Mouse (Mus musculus) stomach, postnatal 0 days (tissue): Measurements from ENCODE around the gene Mvp. TPM values are rescaled to one million over a fixed set of nuclear protein-coding genes. Genes with fewer than 3 reads are reported as not detected.
A peak's percentile ranks its signal among the peaks of the same experiment; 100 is the strongest.

Experiments used
- ATAC-seq: fragments of 200-750 bp; cut with Nextera tagmentation; 2 replicates; pipeline ENCODE4 v1.8.0; 2017; ENCODE audit not compliant: low FRiP score, low TSS enrichment
- DNase-seq: peaks from one replicate; pipeline ENCODE4 v3.0.0-alpha.2; 2016; ENCODE audit warnings: low spot score
- H3K27ac ChIP-seq: fragments of 300-500 bp; sonication (generic); replicated peaks from 2 replicates; pipeline ENCODE4 v1.5.1; 2014; ENCODE audit warnings: mild to moderate bottlenecking, control low read depth
- H3K27me3 ChIP-seq: fragments of 300-500 bp; sonication (generic); 2 replicates; pipeline ENCODE4 v1.6.1; 2014; ENCODE audit warnings: low read length; ENCODE audit not compliant: control insufficient read depth, insufficient read depth
- H3K36me3 ChIP-seq: fragments of 300-500 bp; sonication (generic); 2 replicates; pipeline ENCODE4 v1.6.1; 2014; ENCODE audit warnings: low read length, mixed read lengths; ENCODE audit not compliant: control insufficient read depth, insufficient read depth
- H3K4me1 ChIP-seq: fragments of 300-500 bp; sonication (generic); replicated peaks from 2 replicates; pipeline ENCODE4 v1.6.1; 2014; ENCODE audit warnings: antibody characterized with exemption; ENCODE audit not compliant: control insufficient read depth, insufficient read depth
- H3K4me2 ChIP-seq: fragments of 300-500 bp; sonication (generic); replicated peaks from 2 replicates; pipeline ENCODE4 v1.6.1; 2014; ENCODE audit warnings: low read depth, mild to moderate bottlenecking, control low read depth, moderate library complexity
- H3K4me3 ChIP-seq: fragments of 300-500 bp; sonication (generic); 2 replicates; pipeline ENCODE4 v1.5.1; 2014; ENCODE audit warnings: low read depth, low read length, control low read depth
- H3K9ac ChIP-seq: fragments of 300-500 bp; sonication (generic); 2 replicates; pipeline ENCODE4 v1.6.1; 2014; ENCODE audit warnings: mild to moderate bottlenecking, low read length, control low read depth, mixed read lengths
- H3K9me3 ChIP-seq: fragments of 300-500 bp; sonication (generic); 2 replicates; pipeline ENCODE4 v1.6.1; 2016; ENCODE audit warnings: low read length; ENCODE audit not compliant: control insufficient read depth
- CTCF ChIP-seq: IDR thresholded peaks from 2 replicates; pipeline ENCODE4 v1.5.1; 2016; ENCODE audit warnings: antibody characterized with exemption, low read depth, mild to moderate bottlenecking, moderate library complexity
- EP300 ChIP-seq: optimal IDR thresholded peaks from 2 replicates; pipeline ENCODE3; 2016; ENCODE audit warnings: antibody characterized with exemption
- WGBS: fragments of 180-500 bp; shearing (Covaris S2); extraction: QIAGEN DNeasy Blood & Tissue Kit; methylation state at CpG from one replicate; pipeline ENCODE4 v1.1.7; 2014; 5-methylcytosine and 5-hydroxymethylcytosine counted together
- polyA plus RNA-seq: library from polyadenylated mRNA; unstranded; fragments of >200 nt; fragmentation: Nextera tagmentation; extraction: Ambion mirVana; gene quantifications from 2 replicates; pipeline ENCODE4 v1.2.1, GENCODE M21; 2015

Gene Mvp
- polyA plus RNA-seq, 1 experiment from 2014 or later, result 50.0 TPM

GRCm38 (mm10) chr7:127008239-127009019 lies 6.0 kb downstream of the Mvp start:
- Histone ChIP-seq H3K4me1 (0 out of 2 replicates have a peak, but pooled peaks cover 10% of the 10 kb centered on the region), H3K9ac (peak overlapping the region; percentile 19), H3K27me3 (no peaks in the 10 kb centered on the region), H3K36me3 (no peaks in the 10 kb centered on the region), H3K4me3 (no peak overlapping the region), H3K4me2 (peak overlapping the region; percentile 2; the same call in 1 of the 2 replicates), H3K9me3 (no peaks in the 10 kb centered on the region), H3K27ac (peak overlapping the region; percentile 92)
- 22% methylated on average over 9 of the region's 9 CpGs for WGBS
- DNase-seq (peak; percentile 86), ATAC-seq (peak; percentile 94)
- TF ChIP-seq EP300 (peak; percentile 50), CTCF (no peak)

DNA sequence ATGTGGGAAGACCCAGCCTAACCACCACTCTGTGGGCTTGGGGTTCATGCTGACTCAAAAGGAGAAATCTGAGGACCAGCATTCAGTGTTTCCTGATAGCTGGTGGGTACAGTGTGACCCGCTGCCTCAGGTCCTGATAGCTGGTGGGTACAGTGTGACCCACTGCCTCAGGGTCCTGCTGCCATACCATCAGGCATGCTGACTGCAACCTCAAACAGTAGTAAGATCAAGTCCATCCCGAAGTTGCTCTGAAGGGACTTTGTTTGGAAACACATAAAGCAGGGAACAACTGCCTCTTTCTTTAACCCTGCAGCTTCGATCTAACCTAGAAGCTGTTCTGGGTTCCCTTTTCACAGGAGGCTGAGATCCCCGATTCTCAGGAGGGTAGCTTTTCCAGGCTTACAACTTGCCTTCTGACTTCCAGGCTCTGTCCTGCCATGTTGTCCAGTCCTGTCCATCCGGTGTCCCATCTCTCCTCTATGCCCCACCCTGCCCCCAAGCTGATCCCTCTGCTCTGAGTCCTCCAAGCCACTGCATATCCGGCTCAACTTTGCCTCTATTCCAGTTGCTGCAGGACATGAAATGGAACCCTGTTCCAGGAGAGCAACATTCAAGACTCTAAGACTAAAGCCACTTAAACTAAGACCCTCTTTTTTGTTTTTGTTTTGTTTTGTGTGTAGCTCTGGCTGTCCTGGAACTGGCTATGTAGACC lies 7.0 kb downstream of the Mvp start:
- ATAC-seq (no peak), DNase-seq (no peak)
- no peak overlapping the region for H3K4me2 ChIP-seq
- H3K4me1 ChIP-seq, result 0 out of 2 replicates have a peak, but pooled peaks cover 10% of the 10 kb centered on the region
- no peaks in the 10 kb centered on the region for H3K27me3 ChIP-seq
- no peaks in the 10 kb centered on the region for H3K9me3 ChIP-seq
- WGBS, result 83% methylated on average over 6 of the region's 6 CpGs
- H3K4me3 ChIP-seq, result no peak overlapping the region
- no peak overlapping the region for H3K9ac ChIP-seq
- TF ChIP-seq CTCF (no peak), EP300 (no peak)
- H3K36me3 ChIP-seq, result no peaks in the 10 kb centered on the region
- peak overlapping the region; percentile 92; the same call in 1 of the 2 replicates for H3K27ac ChIP-seq

DNA sequence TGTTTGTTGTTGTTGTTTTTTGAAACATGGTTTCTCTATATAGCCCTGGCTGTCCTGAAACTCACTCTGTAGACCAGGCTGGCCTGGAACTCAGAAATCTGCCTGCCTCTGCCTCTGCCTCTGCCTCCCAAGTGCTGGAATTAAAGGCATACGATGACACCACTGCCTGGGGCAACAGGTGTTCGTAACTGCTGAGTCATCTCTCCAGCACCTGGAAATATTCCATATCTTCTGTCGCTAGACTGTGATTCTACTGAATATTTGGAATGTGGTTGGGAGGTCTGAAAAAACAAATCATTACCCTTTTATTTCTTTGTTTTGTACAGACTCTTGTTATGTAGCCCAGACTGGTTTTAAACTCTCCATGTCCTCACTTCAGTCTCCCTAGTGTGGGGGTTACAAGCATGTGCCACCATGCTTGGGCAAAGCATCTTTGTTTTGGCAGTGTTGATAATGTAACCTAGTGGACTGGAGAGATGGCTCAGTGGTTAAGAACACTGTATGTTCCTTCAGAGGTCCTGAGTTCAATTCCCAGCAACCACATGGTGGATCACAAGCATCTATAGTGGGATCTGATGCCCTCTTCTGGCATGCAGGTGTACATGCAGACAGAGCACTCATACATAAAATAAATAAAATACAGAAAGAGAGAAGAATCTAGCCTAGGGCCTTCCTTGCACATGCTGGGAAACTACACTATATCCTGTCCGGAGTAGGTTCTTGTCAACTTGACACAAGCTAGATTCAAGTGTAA lies 10.1 kb downstream of the Mvp start:
- Histone ChIP-seq H3K9ac (no peak overlapping the region), H3K27me3 (no peaks in the 10 kb centered on the region), H3K4me2 (no peak overlapping the region), H3K4me3 (no peak overlapping the region), H3K9me3 (no peaks in the 10 kb centered on the region), H3K36me3 (no peaks in the 10 kb centered on the region), H3K4me1 (0 out of 2 replicates have a peak, but pooled peaks cover 9% of the 10 kb centered on the region), H3K27ac (no peak overlapping the region)
- DNase-seq (no peak), ATAC-seq (no peak)
- TF ChIP-seq CTCF (peak; percentile 50), EP300 (no peak)
- 70% methylated on average over 4 of the region's 4 CpGs for WGBS

DNA sequence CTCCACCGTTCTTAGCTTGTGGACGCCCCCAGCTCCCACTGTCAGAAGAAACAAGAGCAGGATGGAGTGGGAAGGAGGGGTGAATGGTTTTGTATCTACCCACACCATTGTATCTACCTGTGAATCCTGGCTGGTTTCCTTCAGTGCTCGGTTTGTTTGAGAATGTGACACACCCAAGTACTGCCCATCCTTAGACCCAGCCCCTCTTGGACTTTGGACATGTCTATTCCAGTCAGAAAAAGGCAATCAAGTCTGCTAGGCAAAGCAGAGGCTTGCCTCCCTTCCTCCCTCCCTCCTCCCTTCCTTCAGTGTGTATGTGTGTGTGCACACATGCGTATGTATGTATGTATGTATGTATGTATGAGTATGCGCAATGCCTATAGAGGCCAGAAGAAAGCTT lies 10.8 kb downstream of the Mvp start:
- Histone ChIP-seq H3K4me3 (no peak overlapping the region), H3K4me1 (0 out of 2 replicates have a peak, but pooled peaks cover 4% of the 10 kb centered on the region), H3K9me3 (no peaks in the 10 kb centered on the region), H3K9ac (no peak overlapping the region), H3K4me2 (no peak overlapping the region), H3K27me3 (no peaks in the 10 kb centered on the region), H3K27ac (no peak overlapping the region), H3K36me3 (no peaks in the 10 kb centered on the region)
- WGBS, result 74% methylated on average over 5 of the region's 5 CpGs
- ATAC-seq (no peak), DNase-seq (no peak)
- TF ChIP-seq CTCF (no peak), EP300 (no peak)

- Histone ChIP-seq H3K36me3 (no peaks in the 10 kb centered on the region), H3K27ac (no peak overlapping the region), H3K4me2 (no peak overlapping the region), H3K4me3 (no peak overlapping the region), H3K4me1 (no peaks in the 10 kb centered on the region), H3K9me3 (no peaks in the 10 kb centered on the region), H3K9ac (no peak overlapping the region), H3K27me3 (no peaks in the 10 kb centered on the region)
- no peak for DNase-seq
- WGBS, result 77% methylated on average over 10 of the region's 10 CpGs
- no peak for ATAC-seq
- TF ChIP-seq CTCF, result no peak
- TF ChIP-seq EP300, result no peak
Measured at GRCm38 (mm10) chr7:126999568-126999967, 14.9 kb downstream of the Mvp start.
